Mouse (Mus musculus): ENCODE measurements around the gene Zbtb38.
A peak's percentile ranks its signal among the peaks of the same experiment; 100 is the strongest.

The Zbtb38 gene

GRCm38 (mm10) chr9:96729537-96730310 lies 22.9 kb downstream of the Zbtb38 start:
- no peak for DNase-seq

- peak; percentile 39 for DNase-seq
Observed at GRCm38 (mm10) chr9:96728338-96729162, 24.1 kb downstream of the Zbtb38 start.

GRCm38 (mm10) chr9:96727688-96728087 lies 24.9 kb downstream of the Zbtb38 start:
- DNase-seq: peak; percentile 43

GRCm38 (mm10) chr9:96726336-96727131 lies 26.1 kb downstream of the Zbtb38 start:
- no peak for DNase-seq

GRCm38 (mm10) chr9:96725582-96726320 lies 26.9 kb downstream of the Zbtb38 start:
- no peak for DNase-seq

GRCm38 (mm10) chr9:96723650-96724049 lies 29.0 kb downstream of the Zbtb38 start:
- DNase-seq: no peak

GRCm38 (mm10) chr9:96721163-96721799 lies 31.4 kb downstream of the Zbtb38 start:
- no peak for DNase-seq

GRCm38 (mm10) chr9:96720510-96721162 lies 32.0 kb downstream of the Zbtb38 start:
- no peak for DNase-seq

- DNase-seq: peak; percentile 85
Observed at GRCm38 (mm10) chr9:96719408-96720158, 33.0 kb downstream of the Zbtb38 start.

- no peak for DNase-seq
Observed at GRCm38 (mm10) chr9:96718888-96719287, 33.7 kb downstream of the Zbtb38 start.

GRCm38 (mm10) chr9:96718402-96718798 lies 34.2 kb downstream of the Zbtb38 start:
- DNase-seq: no peak

GRCm38 (mm10) chr9:96717698-96718401 lies 34.8 kb downstream of the Zbtb38 start:
- no peak for DNase-seq

- no peak for DNase-seq
Observed at GRCm38 (mm10) chr9:96716735-96717444, 35.7 kb downstream of the Zbtb38 start.

GRCm38 (mm10) chr9:96716136-96716535 lies 36.5 kb downstream of the Zbtb38 start:
- DNase-seq: no peak

GRCm38 (mm10) chr9:96715171-96715570 lies 37.5 kb downstream of the Zbtb38 start:
- no peak for DNase-seq

GRCm38 (mm10) chr9:96713472-96714390 lies 38.9 kb downstream of the Zbtb38 start:
- no peak for DNase-seq

GRCm38 (mm10) chr9:96712758-96713471 lies 39.7 kb downstream of the Zbtb38 start:
- DNase-seq: no peak

All from kidney, adult 18-20 months (tissue).